Mouse (Mus musculus): ENCODE measurements around the gene Lsamp.

Lsamp gene

GRCm38 (mm10) chr16:40290132-40290531, 306.0 kb downstream of the Lsamp start:
- DNase-seq: no peak

GRCm38 (mm10) chr16:40294296-40294882, 310.2 kb downstream of the Lsamp start:
- no peak for DNase-seq

- no peak for DNase-seq
Observed at GRCm38 (mm10) chr16:40295240-40295639, 311.1 kb downstream of the Lsamp start.

- DNase-seq: no peak
Observed at GRCm38 (mm10) chr16:40307666-40308065, 323.5 kb downstream of the Lsamp start.

GRCm38 (mm10) chr16:40316199-40316598, 332.0 kb downstream of the Lsamp start:
- no peak for DNase-seq

GRCm38 (mm10) chr16:40324811-40325210, 340.6 kb downstream of the Lsamp start:
- DNase-seq: no peak

- DNase-seq: no peak
Observed at GRCm38 (mm10) chr16:40328249-40328820, 344.2 kb downstream of the Lsamp start.

GRCm38 (mm10) chr16:40369677-40370076, 385.5 kb downstream of the Lsamp start:
- no peak for DNase-seq

- no peak for DNase-seq
Observed at GRCm38 (mm10) chr16:40371291-40371690, 387.1 kb downstream of the Lsamp start.

GRCm38 (mm10) chr16:40375314-40375713, 391.2 kb downstream of the Lsamp start:
- no peak for DNase-seq

- DNase-seq: no peak
Observed at GRCm38 (mm10) chr16:40377129-40377799, 393.1 kb downstream of the Lsamp start.

- no peak for DNase-seq
Observed at GRCm38 (mm10) chr16:40392106-40392505, 407.9 kb downstream of the Lsamp start.

- no peak for DNase-seq
Observed at GRCm38 (mm10) chr16:40399531-40399930, 415.4 kb downstream of the Lsamp start.

- no peak for DNase-seq
Observed at GRCm38 (mm10) chr16:40434280-40434679, 450.1 kb downstream of the Lsamp start.

- no peak for DNase-seq
Observed at GRCm38 (mm10) chr16:40436415-40436814, 452.3 kb downstream of the Lsamp start.

- no peak for DNase-seq
Observed at GRCm38 (mm10) chr16:40437879-40438278, 453.7 kb downstream of the Lsamp start.

GRCm38 (mm10) chr16:40438876-40439275, 454.7 kb downstream of the Lsamp start:
- DNase-seq: no peak

GRCm38 (mm10) chr16:40446587-40446986, 462.4 kb downstream of the Lsamp start:
- DNase-seq: no peak

- no peak for DNase-seq
Observed at GRCm38 (mm10) chr16:40463411-40464058, 479.4 kb downstream of the Lsamp start.

GRCm38 (mm10) chr16:40466596-40466995, 482.4 kb downstream of the Lsamp start:
- DNase-seq: peak in 1 of 2 experiments; percentile 19

GRCm38 (mm10) chr16:40470946-40471345, 486.8 kb downstream of the Lsamp start:
- no peak for DNase-seq

- DNase-seq: no peak
Observed at GRCm38 (mm10) chr16:40471967-40472366, 487.8 kb downstream of the Lsamp start.

- DNase-seq: no peak
Observed at GRCm38 (mm10) chr16:40491606-40492005, 507.4 kb downstream of the Lsamp start.

Measured in kidney, adult 8-10 months (tissue).